Mouse (Mus musculus): Measurements from ENCODE around the gene Zfp935.

The Zfp935 gene

DNA sequence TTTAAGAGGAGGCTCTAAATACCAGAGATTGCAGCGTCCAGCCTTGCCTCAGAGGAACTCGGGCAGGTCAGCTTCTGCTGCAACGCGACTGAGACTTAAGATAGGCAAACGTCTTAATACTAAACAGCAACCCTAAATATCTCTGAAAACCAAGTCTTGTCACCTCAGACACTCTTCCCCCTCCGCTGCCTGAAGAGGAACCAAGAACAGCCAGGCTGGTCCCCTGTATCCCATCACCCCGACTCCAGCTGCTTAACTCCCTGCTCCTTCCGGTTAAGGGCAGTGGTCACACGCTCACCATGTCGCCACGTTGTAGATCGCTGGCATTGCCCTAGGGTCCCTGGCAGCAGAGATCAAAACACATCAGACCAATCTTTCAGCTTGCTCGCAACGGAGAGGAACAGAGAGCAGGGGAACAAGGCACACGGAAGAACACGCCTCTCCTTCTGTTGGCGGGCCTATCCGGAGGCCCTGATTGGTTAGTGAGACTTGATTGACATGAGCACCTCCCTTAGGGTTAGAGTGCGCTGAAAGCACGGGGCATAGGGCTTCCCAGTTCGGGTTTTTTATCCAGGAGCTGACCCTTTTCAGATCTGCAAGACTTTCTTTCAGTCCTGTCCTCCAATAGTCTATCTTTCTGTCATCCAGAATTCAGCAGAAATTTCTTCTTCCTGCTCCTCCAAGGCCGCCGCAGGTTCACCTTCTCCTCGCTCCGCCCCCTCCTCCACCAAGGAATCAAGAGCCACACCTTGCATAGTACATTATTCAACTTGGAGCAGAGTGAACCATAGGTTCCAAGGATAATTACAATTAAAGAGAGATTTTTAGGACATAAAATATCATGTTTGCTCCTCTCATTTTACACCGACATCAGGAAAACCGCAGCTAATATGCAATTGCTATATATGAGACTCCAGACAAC lies at the start of gene Zfp935:
Gene Zfp935, minus strand, starts transcription at position 323 of the 922 bp plus-strand sequence.
- WGBS: 3% methylated on average over 27 of the region's 27 CpGs

DNA sequence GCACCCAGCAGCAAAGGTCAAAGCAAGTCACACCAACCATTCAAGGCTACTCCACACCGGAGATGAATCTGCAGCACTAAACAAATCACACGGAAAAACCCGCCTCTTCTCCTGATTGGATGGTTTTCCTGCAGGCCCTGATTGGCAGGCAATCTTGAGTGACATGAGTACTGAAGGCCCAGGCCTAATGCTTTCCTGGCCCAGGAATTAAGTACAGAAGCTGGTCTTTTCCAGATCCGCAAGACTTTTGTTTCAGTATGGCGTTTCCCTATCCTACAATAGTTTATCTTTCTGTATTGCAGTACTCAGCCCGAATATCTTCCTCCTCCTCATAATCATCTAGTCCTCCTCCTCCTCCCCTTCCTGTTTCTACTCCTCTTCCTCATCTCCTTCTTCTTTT lies 12.8 kb upstream of the Zfp935 start, which contains the start of gene Zfp934:
Gene Zfp934, minus strand, starts transcription at position 101 of the 400 bp plus-strand sequence.
- WGBS: 92% methylated on average over 3 of the region's 6 CpGs

- WGBS: 14% methylated on average over 1 of the region's 1 CpGs
Measured at GRCm38 (mm10) chr13:62561696-62562095, 3.4 kb upstream of the Zfp935 start.

DNA sequence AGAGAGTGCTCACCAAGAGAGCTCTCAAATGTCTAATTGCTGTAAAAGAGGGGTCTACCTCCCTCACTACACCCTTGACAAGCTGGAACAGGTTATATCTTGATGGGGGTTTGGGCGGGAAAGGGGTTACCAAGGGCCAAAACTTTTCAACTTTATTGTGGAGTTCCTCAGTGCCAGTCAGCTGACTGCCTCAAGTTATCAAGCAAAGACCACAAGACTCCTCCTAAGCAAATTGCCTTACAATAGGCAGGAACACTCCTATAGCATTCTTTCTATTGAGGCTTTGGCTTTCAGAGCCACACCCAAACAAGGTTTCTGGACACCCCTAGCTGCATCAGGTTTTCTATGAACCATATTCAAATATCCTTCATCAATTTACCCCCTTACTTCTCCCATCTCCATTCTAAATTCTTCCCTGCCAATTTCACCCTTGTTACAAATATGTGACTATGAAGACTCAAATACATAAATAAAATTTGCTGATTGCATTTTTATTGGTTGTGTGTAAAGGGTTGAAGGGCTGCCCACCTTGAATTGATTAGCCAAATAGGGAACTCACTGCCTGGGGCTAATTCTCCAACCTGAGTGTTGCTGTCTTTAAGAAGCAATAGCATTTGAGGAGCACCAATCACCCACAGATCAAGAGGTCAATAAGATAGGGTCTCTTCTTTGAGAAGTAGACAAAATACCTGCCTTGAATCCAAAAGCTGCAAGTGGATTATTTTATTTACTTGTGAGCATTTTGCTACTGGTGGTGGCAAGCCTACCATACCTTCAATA lies 47.5 kb downstream of the Zfp935 start:
- 84% methylated on average over 1 of the region's 1 CpGs for WGBS

GRCm38 (mm10) chr13:62472661-62473060 lies 85.7 kb downstream of the Zfp935 start:
- 95% methylated on average over 8 of the region's 8 CpGs for WGBS

DNA sequence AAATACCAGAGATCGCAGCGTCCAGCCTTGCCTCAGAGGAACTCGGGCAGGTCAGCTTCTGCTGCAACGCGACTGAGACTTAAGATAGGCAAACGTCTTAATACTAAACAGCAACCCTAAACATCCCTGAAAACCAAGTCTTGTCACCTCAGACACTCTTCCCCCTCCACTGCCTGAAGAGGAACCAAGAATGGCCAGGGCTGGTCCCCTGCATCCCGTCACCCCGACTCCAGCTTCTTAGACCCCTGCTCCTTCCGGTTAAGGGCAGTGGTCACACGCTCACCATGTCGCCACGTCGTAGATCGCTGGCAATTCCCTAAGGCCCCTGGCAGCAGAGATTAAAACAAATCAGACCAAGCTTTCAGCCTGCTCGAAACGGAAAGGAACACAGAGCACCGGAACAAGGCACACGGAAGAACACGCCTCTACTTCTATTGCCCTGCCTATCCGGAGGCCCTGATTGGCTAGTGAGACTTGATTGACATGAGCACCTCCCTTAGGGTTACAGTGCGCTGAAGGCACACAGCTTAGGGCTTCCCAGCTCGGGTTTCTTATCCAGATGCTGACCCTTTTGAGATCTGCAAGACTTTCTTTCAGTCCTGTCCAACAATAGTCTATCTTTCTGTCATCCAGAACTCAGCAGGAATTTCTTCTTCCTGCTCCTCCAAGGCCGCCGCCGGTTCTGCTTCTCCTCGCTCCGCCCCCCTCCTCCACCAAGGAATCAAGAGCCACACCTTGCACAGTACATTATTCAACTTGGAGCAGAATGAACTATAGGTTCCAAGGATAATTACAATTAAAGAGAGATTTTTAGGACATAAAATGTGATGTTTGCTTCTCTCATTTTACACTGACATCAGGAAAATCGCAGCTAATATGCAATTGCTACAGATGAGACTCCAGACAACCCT lies 91.6 kb downstream of the Zfp935 start, which contains the start of gene Gm49359:
Gene Gm49359, minus strand, starts transcription at position 409 of the 911 bp plus-strand sequence.
- 1% methylated on average over 28 of the region's 28 CpGs for WGBS

Data from cerebral cortex, adult 2 months (tissue).